Mouse (Mus musculus) heart, embryonic 15.5 days (tissue): ENCODE measurements around the gene Tyw1. TPM values are rescaled to one million over a fixed set of nuclear protein-coding genes. Genes with fewer than 3 reads are reported as not detected.

Source experiments
- ATAC-seq: fragments of 200-750 bp; cut with Nextera tagmentation; replicated peaks from 2 replicates; pipeline ENCODE4 v1.8.0; 2017; ENCODE audit warnings: low read depth, moderate TSS enrichment; ENCODE audit not compliant: insufficient number of reproducible peaks, insufficient read depth, low FRiP score
- H3K27ac ChIP-seq: fragments of 300-500 bp; sonication (generic); 2 replicates; pipeline ENCODE4 v1.5.1; 2015; ENCODE audit warnings: mild to moderate bottlenecking, inconsistent platforms
- H3K27me3 ChIP-seq: fragments of 300-500 bp; sonication (generic); 2 replicates; pipeline ENCODE4 v1.6.1; 2015; ENCODE audit warnings: inconsistent platforms
- H3K36me3 ChIP-seq: fragments of 300-500 bp; sonication (generic); 2 replicates; pipeline ENCODE4 v1.6.1; 2015; ENCODE audit warnings: mild to moderate bottlenecking, inconsistent platforms
- H3K4me1 ChIP-seq: fragments of 300-500 bp; sonication (generic); replicated peaks from 2 replicates; pipeline ENCODE4 v1.6.1; 2015; ENCODE audit warnings: inconsistent platforms
- H3K4me2 ChIP-seq: fragments of 300-500 bp; sonication (generic); 2 replicates; pipeline ENCODE4 v1.6.1; 2015; ENCODE audit warnings: inconsistent platforms, mild to moderate bottlenecking, moderate library complexity
- H3K4me3 ChIP-seq: fragments of 300-500 bp; sonication (generic); 2 replicates; pipeline ENCODE4 v1.5.1; 2015; ENCODE audit warnings: mild to moderate bottlenecking, inconsistent platforms
- H3K9ac ChIP-seq: fragments of 300-500 bp; sonication (generic); 2 replicates; pipeline ENCODE4 v1.6.1; 2015; ENCODE audit warnings: mild to moderate bottlenecking, inconsistent platforms
- H3K9me3 ChIP-seq: fragments of 300-500 bp; sonication (generic); replicated peaks from 2 replicates; pipeline ENCODE4 v1.6.1; 2016; ENCODE audit warnings: inconsistent platforms
- WGBS: fragments of 180-500 bp; shearing (Covaris S2); methylation state at CpG from one replicate; pipeline ENCODE4 v1.1.7; 2015; ENCODE audit warnings: mixed read lengths; 5-methylcytosine and 5-hydroxymethylcytosine counted together
- polyA plus RNA-seq: library from polyadenylated mRNA; unstranded; fragments of >200 nt; fragmentation: Nextera tagmentation; extraction: Ambion mirVana; gene quantifications from 2 replicates; pipeline ENCODE4 v1.2.1, GENCODE M21; 2015

Gene Tyw1
- 13.7 and 16.8 TPM in 2 replicates for polyA plus RNA-seq

GRCm38 (mm10) chr5:130255017-130255720, at the start of gene Tyw1, which contains the start of gene Sbds:
Gene Tyw1, plus strand, starts transcription at chr5:130255619.
Gene Sbds, minus strand, starts transcription at chr5:130255530.
- under 1% methylated on average over 52 of the region's 52 CpGs for WGBS
- Histone ChIP-seq H3K27me3 (no peaks in the 10 kb centered on the region), H3K4me1 (peaks cover 10% of the 10 kb centered on the region), H3K27ac (peak within 1 kb of the TSS; percentile 94), H3K9me3 (no peaks in the 10 kb centered on the region), H3K9ac (peak within 1 kb of the TSS; percentile 80), H3K4me3 (peak within 1 kb of the TSS; percentile 87), H3K4me2 (peak within 1 kb of the TSS; percentile 71), H3K36me3 (peaks cover 34% of the 10 kb centered on the region)
- ATAC-seq, result peak; percentile 89

GRCm38 (mm10) chr5:130207299-130207698, 48.1 kb upstream of the Tyw1 start:
- WGBS, result 86% methylated on average over 4 of the region's 4 CpGs
- Histone ChIP-seq H3K4me3 (no peak overlapping the region), H3K36me3 (peaks cover 46% of the 10 kb centered on the region)

GRCm38 (mm10) chr5:130212956-130213355, 42.5 kb upstream of the Tyw1 start:
- Histone ChIP-seq H3K27ac (no peak overlapping the region), H3K4me2 (no peak overlapping the region), H3K4me3 (no peak overlapping the region), H3K36me3 (peaks cover 40% of the 10 kb centered on the region), H3K9ac (no peak overlapping the region), H3K4me1 (no peaks in the 10 kb centered on the region), H3K27me3 (no peaks in the 10 kb centered on the region), H3K9me3 (no peaks in the 10 kb centered on the region)
- ATAC-seq, result no peak
- WGBS, result 87% methylated on average over 11 of the region's 11 CpGs

More at GRCm38 (mm10) chr5:130207299-130207698, 48.1 kb upstream of the Tyw1 start:
- H3K27ac ChIP-seq, result no peak overlapping the region
- no peaks in the 10 kb centered on the region for H3K27me3 ChIP-seq
- no peak for ATAC-seq
- H3K4me2 ChIP-seq, result no peak overlapping the region
- H3K9me3 ChIP-seq, result no peaks in the 10 kb centered on the region
- H3K4me1 ChIP-seq, result no peaks in the 10 kb centered on the region
- no peak overlapping the region for H3K9ac ChIP-seq

GRCm38 (mm10) chr5:130216781-130217180, 38.6 kb upstream of the Tyw1 start, which contains the start of gene Tmem248:
Gene Tmem248, plus strand, starts transcription at chr5:130217081.
- Histone ChIP-seq H3K4me2 (no peak within 1 kb of the TSS), H3K4me1 (peaks cover 8% of the 10 kb centered on the region; the same call in 1 of the 2 replicates), H3K4me3 (no peak within 1 kb of the TSS), H3K27me3 (no peaks in the 10 kb centered on the region), H3K36me3 (peaks cover 8% of the 10 kb centered on the region), H3K27ac (no peak within 1 kb of the TSS), H3K9ac (no peak within 1 kb of the TSS), H3K9me3 (no peaks in the 10 kb centered on the region)
- no peak for ATAC-seq
- WGBS, result 78% methylated on average over 7 of the region's 7 CpGs

GRCm38 (mm10) chr5:130217406-130217805, 38.0 kb upstream of the Tyw1 start:
- H3K4me2 ChIP-seq, result no peak overlapping the region
- no peak overlapping the region for H3K4me3 ChIP-seq
- 85% methylated on average over 4 of the region's 4 CpGs for WGBS
- peaks cover 4% of the 10 kb centered on the region for H3K36me3 ChIP-seq
- H3K27ac ChIP-seq, result no peak overlapping the region
- H3K9me3 ChIP-seq, result no peaks in the 10 kb centered on the region
- no peaks in the 10 kb centered on the region for H3K27me3 ChIP-seq
- no peak for ATAC-seq
- no peak overlapping the region for H3K9ac ChIP-seq
- peaks cover 8% of the 10 kb centered on the region; the same call in 1 of the 2 replicates for H3K4me1 ChIP-seq

GRCm38 (mm10) chr5:130218336-130218735, 37.1 kb upstream of the Tyw1 start:
- Histone ChIP-seq H3K9ac (no peak overlapping the region), H3K27me3 (no peaks in the 10 kb centered on the region), H3K4me2 (no peak overlapping the region), H3K4me3 (no peak overlapping the region), H3K27ac (no peak overlapping the region), H3K9me3 (no peaks in the 10 kb centered on the region), H3K4me1 (peaks cover 14% of the 10 kb centered on the region), H3K36me3 (no peaks in the 10 kb centered on the region; the same call in 1 of the 2 replicates)
- ATAC-seq, result no peak
- WGBS, result 87% methylated on average over 5 of the region's 5 CpGs

GRCm38 (mm10) chr5:130221316-130221715, 34.1 kb upstream of the Tyw1 start:
- peaks cover 23% of the 10 kb centered on the region for H3K4me1 ChIP-seq
- peak overlapping the region; percentile 62 for H3K4me2 ChIP-seq
- no peaks in the 10 kb centered on the region for H3K9me3 ChIP-seq
- ATAC-seq, result no peak
- peak overlapping the region; percentile 99; the same call in 1 of the 2 replicates for H3K9ac ChIP-seq
- H3K4me3 ChIP-seq, result peak overlapping the region; percentile 99
- no peaks in the 10 kb centered on the region for H3K36me3 ChIP-seq
- no peaks in the 10 kb centered on the region for H3K27me3 ChIP-seq
- 50% methylated on average over 2 of the region's 2 CpGs for WGBS
- H3K27ac ChIP-seq, result peak overlapping the region; percentile 82

GRCm38 (mm10) chr5:130221760-130222145, 33.7 kb upstream of the Tyw1 start:
- peak overlapping the region; percentile 99 for H3K4me3 ChIP-seq
- H3K9me3 ChIP-seq, result no peaks in the 10 kb centered on the region
- no peaks in the 10 kb centered on the region for H3K27me3 ChIP-seq
- 1% methylated on average over 10 of the region's 10 CpGs for WGBS
- peak; percentile 30; the same call in 1 of the 2 replicates for ATAC-seq
- H3K27ac ChIP-seq, result peak overlapping the region; percentile 82
- H3K9ac ChIP-seq, result peak overlapping the region; percentile 99
- no peaks in the 10 kb centered on the region for H3K36me3 ChIP-seq
- H3K4me1 ChIP-seq, result peaks cover 28% of the 10 kb centered on the region
- peak overlapping the region; percentile 62 for H3K4me2 ChIP-seq

GRCm38 (mm10) chr5:130222146-130223004, 33.0 kb upstream of the Tyw1 start:
- peak overlapping the region; percentile 62 for H3K4me2 ChIP-seq
- H3K9ac ChIP-seq, result peak overlapping the region; percentile 99
- no peaks in the 10 kb centered on the region for H3K9me3 ChIP-seq
- H3K4me1 ChIP-seq, result peaks cover 31% of the 10 kb centered on the region
- peak overlapping the region; percentile 99 for H3K4me3 ChIP-seq
- H3K27ac ChIP-seq, result peak overlapping the region; percentile 82
- no peaks in the 10 kb centered on the region for H3K36me3 ChIP-seq
- ATAC-seq, result peak; percentile 88
- no peaks in the 10 kb centered on the region for H3K27me3 ChIP-seq
- under 1% methylated on average over 75 of the region's 88 CpGs for WGBS

- no peak overlapping the region for H3K9ac ChIP-seq
- no peak overlapping the region for H3K4me3 ChIP-seq
- H3K4me1 ChIP-seq, result peaks cover 30% of the 10 kb centered on the region
- no peak for ATAC-seq
- WGBS, result 81% methylated on average over 3 of the region's 3 CpGs
- no peaks in the 10 kb centered on the region for H3K27me3 ChIP-seq
- peaks cover 20% of the 10 kb centered on the region for H3K36me3 ChIP-seq
- H3K9me3 ChIP-seq, result no peaks in the 10 kb centered on the region
- H3K27ac ChIP-seq, result no peak overlapping the region
- H3K4me2 ChIP-seq, result no peak overlapping the region
Measured at GRCm38 (mm10) chr5:130226790-130227189, 28.6 kb upstream of the Tyw1 start.

GRCm38 (mm10) chr5:130228120-130228519, 27.3 kb upstream of the Tyw1 start:
- H3K4me2 ChIP-seq, result no peak overlapping the region
- no peaks in the 10 kb centered on the region for H3K9me3 ChIP-seq
- no peak overlapping the region for H3K4me3 ChIP-seq
- H3K36me3 ChIP-seq, result peaks cover 34% of the 10 kb centered on the region
- ATAC-seq, result no peak
- 60% methylated on average over 4 of the region's 4 CpGs for WGBS
- H3K9ac ChIP-seq, result no peak overlapping the region
- H3K4me1 ChIP-seq, result peaks cover 26% of the 10 kb centered on the region
- no peak overlapping the region for H3K27ac ChIP-seq
- H3K27me3 ChIP-seq, result no peaks in the 10 kb centered on the region
